Mouse (Mus musculus) adrenal gland, adult 2 months (tissue): Measurements from ENCODE around the gene Cyfip1. TPM values are rescaled to one million over a fixed set of nuclear protein-coding genes. Genes with fewer than 3 reads are reported as not detected.
A peak's percentile ranks its signal among the peaks of the same experiment; 100 is the strongest.

Experiments
- DNase-seq: peaks from one replicate; pipeline ENCODE4 v3.0.0; 2021
- polyA plus RNA-seq: library from polyadenylated mRNA; depleted of rRNA; stranded (reverse); fragments of >200 nt; gene quantifications from 2 replicates; pipeline ENCODE4 v1.2.3, GENCODE M21; 2012; rRNA removed
- total RNA-seq, 2 experiments: library from RNA; stranded (reverse); gene quantifications; 2 replicates each; pipeline ENCODE4 v1.2.3; 2021

Cyfip1 gene
- total and polyA plus RNA-seq, 3 experiments: 40.1 to 79.0 (median 76.4) TPM

DNA sequence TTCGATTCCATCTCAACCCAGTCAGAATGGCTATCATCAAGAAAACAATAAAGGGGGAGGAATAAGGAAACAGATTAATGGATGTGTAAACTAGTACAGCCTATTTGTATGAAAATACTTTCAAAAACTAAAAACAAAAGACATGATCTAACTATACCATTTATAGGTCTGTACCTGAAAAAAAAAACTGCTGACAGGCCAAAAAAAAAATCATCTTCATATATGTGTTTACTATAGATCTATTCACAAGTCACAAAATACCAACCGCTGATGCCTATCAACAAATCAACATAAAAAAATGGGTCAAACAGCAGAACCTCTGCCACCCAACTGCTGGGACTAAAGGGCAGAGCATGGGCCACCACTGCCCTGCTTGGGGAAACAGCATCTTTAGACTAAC is 114.5 kb downstream of the Cyfip1 start:
- no peak for DNase-seq

DNA sequence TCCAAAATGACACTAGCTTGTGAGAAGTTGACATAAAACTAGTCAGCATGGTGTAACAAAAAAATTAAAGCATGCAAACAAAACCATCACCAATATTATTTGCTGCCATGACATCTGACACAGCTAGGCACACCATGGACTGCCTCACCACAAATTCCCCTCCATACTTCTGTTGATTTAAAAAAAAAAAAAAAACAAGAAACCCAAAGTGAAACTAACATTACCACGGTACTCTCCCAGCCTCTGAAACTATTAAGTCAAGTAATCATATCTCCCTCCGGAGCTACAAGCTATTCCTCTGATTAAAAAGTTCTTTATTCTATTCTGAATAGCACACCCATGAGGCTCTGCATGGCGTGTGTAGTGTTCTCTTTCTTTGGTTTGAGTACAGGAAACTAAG is 115.6 kb downstream of the Cyfip1 start:
- no peak for DNase-seq

DNA sequence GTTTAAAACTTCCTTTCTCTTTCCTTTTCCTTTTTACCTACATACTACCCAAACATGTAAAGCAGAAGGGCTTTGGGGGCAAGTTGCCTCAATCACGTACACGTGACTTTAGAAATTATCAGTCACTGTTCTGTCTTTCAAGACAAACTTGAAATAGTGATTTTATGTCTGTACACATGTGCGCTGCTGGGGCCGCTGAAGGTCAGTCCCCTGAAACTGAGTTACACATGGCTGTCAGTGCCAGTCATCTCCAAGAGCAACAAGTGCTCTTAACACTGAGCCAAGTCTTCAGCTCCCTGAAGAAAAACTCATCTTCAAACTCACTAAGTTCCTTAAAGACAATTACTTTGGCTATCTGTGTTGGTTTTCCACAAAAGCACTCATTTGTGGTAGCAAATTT is 116.4 kb downstream of the Cyfip1 start:
- peak; percentile 33 for DNase-seq

DNA sequence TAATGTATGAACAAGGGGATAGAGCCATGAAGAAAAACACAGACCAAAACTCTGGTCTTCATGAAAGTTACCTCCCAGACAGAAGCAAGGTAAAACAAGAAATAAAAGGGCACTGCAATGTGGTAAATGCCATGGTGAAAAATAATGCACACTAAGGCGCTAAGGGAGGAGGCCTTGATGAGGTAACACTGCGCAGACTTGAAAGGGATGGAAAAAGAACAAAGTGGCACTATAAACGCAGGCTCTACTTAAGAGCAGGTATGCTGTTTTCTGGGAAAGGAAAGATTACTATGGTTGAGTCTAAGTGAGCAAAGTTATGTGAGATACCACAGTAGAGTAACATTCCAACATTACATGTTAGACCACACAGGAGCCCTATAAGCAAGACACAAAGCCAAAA is 118.3 kb downstream of the Cyfip1 start:
- no peak for DNase-seq

DNA sequence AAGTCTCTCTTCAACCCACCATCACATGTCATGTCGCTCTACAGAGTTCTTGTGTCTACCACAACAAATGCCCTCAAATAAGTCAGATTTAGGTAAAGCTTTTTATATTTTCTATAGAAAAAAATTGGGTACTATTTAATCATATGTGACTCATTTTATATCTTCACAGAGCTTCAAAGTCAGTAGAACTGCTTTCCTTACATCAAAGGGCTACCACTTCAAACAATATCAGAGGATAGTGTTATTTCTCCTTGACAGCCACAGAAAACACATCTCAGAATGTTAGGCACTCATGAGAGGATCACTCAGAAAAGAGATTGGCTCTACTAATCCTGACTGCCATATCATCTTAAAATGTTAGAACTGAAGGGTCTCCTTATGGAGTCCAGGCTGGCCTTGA is 119.0 kb downstream of the Cyfip1 start:
- DNase-seq: no peak

DNA sequence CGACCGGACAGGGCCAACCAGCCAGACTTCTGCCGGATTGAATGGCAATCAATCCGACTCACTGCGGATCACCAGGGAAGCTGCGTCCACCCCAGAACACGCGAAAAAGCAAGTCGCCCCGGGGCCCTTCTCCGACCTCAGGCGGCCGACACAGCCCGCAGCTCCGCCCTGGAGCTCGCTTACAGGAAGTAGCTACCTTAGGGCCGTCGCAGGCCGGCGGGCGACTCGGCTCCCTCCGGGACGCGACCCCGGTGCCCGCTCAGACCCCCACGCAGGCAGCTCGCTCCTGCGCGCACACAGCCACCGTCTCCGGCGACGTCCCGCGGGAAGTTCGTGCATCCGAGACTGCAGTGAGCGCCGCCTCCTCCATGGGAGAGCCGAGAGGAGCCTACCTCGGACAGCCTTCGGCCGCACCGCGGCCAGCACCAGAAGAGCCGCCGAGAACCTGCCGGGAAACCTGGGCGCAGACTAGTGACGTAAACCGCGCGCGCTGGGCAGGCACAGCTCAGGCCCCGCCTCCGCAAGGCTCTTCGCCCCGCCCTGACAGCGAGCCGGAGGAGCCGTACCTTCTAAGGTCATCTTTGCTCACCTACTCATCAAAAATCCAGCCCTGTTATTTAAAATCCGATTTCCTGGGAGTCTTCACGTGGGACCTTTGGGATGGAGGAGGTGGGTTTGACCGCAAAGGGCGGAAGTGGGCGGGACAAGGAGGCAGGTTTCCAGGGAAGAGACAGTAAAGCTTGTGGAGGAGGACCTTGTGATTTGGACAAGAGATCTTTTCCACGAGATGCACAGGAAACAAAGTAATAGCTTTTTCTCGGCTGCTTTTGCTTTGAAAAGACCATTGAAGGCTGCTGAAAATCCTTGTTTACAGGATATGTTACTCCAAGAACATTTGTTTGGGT is 120.7 kb downstream of the Cyfip1 start, which contains the start of gene Nipa2:
Gene Nipa2 (minus strand): TSS at position 473 of the 905 bp plus-strand sequence.
- DNase-seq: peak; percentile 95

DNA sequence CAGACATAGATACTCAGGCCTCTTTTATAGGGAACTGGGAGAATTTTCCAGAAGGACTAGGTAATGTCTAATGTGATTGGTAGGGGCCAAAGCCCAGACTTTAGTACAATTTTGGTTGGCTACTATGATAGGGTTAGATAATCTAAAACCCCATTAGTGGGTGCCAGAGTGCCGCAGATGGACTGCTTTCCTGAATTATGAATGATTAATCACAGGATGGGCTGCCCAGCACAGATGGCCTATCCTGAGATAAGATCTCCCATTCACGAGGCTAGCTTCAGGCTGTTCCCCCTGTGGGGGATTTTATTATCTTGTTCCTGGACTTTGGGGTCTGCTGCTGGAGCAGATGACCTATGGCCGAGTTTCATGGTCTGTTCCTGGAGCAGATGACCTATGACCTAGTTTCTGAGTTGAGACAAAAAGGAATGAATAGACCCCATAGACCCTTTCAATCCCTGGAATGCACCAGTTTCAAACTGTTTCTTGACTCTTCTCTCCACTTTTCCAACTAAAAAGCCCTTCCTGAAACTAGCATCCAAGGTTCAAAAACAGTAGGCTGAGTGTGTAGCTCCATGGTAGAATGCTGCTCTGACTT is 125.4 kb downstream of the Cyfip1 start:
- DNase-seq: no peak

DNA sequence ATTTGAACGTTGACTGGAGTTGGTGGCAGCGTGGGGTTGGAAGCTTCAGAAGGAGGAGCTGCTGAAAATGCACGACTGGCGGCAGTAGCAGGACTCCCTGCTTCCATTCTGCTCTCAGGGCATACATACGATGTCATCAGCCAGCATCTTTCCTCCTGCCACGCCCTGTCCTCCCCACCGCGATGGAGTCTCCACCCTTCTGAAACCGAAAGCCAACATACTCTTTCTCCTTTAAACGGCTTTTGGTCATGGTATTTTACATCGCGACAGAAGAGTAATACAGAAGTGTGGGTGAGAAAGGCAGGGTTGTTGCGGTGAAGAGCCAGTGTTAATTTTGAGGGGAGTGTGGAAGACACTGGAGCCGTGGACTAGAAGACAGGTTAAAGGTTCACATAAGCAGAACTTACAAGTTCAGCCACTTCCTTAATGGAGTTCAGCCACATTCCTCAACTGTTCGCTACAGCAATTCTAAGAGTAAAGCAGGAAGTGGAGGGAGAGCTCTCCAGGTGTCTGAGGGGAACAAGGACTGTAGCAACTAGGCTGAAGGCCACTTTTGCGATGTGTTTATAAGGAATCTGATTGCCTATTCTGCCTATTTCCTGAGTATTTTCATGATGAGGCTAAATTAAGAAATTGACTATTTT is 126.8 kb downstream of the Cyfip1 start:
- DNase-seq: no peak

DNA sequence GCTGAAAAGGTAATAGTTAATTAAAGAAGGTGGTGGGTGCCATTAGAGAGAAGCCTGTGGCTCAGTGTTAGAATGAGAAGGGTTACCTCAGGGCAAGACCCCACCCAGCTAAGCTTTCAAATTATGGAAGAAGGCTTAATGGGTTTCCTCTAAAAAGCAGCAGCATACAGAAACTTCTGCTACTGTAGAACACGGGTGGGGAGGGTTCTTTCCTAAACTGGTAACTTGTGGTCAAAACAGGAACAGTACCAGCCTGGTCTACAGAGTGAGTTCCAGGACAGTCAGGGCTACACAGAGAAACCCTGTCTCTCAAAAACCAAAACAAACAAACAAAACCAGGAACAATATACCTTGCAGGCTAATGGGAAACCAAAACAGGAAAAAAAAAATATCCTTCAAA is 127.9 kb downstream of the Cyfip1 start:
- no peak for DNase-seq

DNA sequence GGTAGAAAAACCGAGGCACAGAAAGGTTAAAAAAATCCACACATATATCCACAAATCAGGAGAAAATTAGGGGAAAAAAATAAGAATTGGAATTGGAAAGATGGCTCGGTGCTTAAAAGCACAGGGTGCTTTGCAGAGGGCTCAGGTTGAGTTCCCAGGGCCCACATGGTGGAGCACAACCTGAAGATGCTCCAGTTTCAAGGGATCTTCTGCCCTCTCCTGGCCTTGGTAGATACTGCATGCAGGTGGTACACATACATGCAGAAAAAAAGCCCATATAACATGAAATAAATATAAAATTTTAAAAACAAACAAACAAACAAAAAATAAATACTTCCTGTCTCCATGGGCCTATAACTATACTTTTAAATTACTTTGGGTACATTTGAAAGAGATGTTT is 132.9 kb downstream of the Cyfip1 start:
- DNase-seq: no peak

DNA sequence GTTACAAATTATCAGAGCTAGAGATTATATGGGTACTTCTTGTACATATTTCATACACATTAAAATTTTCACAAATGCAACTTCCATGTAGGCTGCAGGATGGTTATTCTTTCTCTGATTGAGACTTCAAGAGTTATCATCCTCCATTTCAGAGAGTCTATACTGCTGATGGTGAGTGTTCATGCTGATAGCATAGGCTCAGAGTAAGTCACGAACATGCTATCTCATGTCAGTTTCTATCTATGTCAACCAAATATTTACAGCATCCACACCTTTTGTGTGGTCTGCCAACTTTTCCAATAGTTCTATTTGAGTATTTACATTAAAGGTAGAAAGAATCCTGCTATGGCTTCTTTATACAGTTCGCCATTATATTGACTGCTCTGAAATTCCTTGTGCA is 140.0 kb downstream of the Cyfip1 start:
- no peak for DNase-seq

Other genes with a start within 250 kb of the Cyfip1 start
- 1 to 10 TPM in 1 of 2 experiments, under 1 TPM in 1; 0.46 to 1.4 TPM for gene Siglech, start 73.6 kb upstream of the Cyfip1 start, total RNA-seq
- gene Siglech, start 73.6 kb upstream of the Cyfip1 start, polyA plus RNA-seq: 0.88 TPM in 2 replicates
- 10 to 100 TPM; 14.8 to 19.5 TPM for gene Tubgcp5, start 47.6 kb upstream of the Cyfip1 start, total RNA-seq
- gene Tubgcp5, start 47.6 kb upstream of the Cyfip1 start, polyA plus RNA-seq: 2.0 and 2.6 TPM in 2 replicates
- 10 to 100 TPM; 29.6 to 41.9 TPM for gene Nipa2, start 120.7 kb downstream of the Cyfip1 start, total RNA-seq
- gene Nipa2, start 120.7 kb downstream of the Cyfip1 start, polyA plus RNA-seq: 37.4 and 42.5 TPM in 2 replicates
- gene Nipa1, start 178.2 kb downstream of the Cyfip1 start, total RNA-seq: 10 to 100 TPM in 1 of 2 experiments, 1 to 10 TPM in 1; 4.8 to 10.6 TPM
- 3.3 and 4.1 TPM in 2 replicates for gene Nipa1, start 178.2 kb downstream of the Cyfip1 start, polyA plus RNA-seq
- gene Herc2, start 208.5 kb downstream of the Cyfip1 start, total RNA-seq: 10 to 100 TPM; 45.0 to 50.8 TPM
- gene Herc2, start 208.5 kb downstream of the Cyfip1 start, polyA plus RNA-seq: 11.3 and 12.9 TPM in 2 replicates